Mouse (Mus musculus): ENCODE data around the gene Arhgap36. TPM values are rescaled to one million over a fixed set of nuclear protein-coding genes. Genes with fewer than 3 reads are reported as not detected.

Gene Arhgap36
- total RNA-seq (2014; fragmentation: Nextera tagmentation) (not detected in 2 replicates), total RNA-seq (2017) (not detected in 2 replicates), polyA plus RNA-seq (2012) (not detected in 2 replicates)

GRCm38 (mm10) chrX:49463442-49463970 is at the start of gene Arhgap36:
TSS of gene Arhgap36 (plus strand) at chrX:49463945.
- TF ChIP-seq GATA2 (IDR thresholded peaks at IDR 0.05; ENCODE audit: borderline replicate concordance, low read depth, low read length) (no peak), POLR2AphosphoS5 (IDR thresholded peaks at IDR 0.05; ENCODE audit: insufficient replicate concordance, low read depth, low read length) (no peak), CTCF (IDR thresholded peaks at IDR 0.05; ENCODE audit: low read depth, low read length) (no peak), GATA1 (IDR thresholded peaks at IDR 0.05; ENCODE audit: borderline replicate concordance, low read length) (no peak), TAL1 (conservative IDR thresholded peaks at IDR 0.05; ENCODE audit: low read depth, low read length) (no peak)
- DNase-seq (ENCODE audit: low spot score), result no peak
- Histone ChIP-seq H3K9me3 (replicated peaks) (no peaks in the 10 kb centered on the region), H3K27me3 (ENCODE audit: insufficient read depth, low read length) (no peaks in the 10 kb centered on the region), H3K4me3 (ENCODE audit: low read depth, low read length) (no peak within 1 kb of the TSS), H3K36me3 (replicated peaks) (no peaks in the 10 kb centered on the region), H3K4me1 (ENCODE audit: insufficient read depth, low read depth, low read length) (no peaks in the 10 kb centered on the region)
- no peak for ATAC-seq (ENCODE audit: extremely low read depth, insufficient number of reproducible peaks, low FRiP score, poor library complexity, severe bottlenecking)

- DNase-seq (ENCODE audit: low spot score), result no peak
- no peak for ATAC-seq (ENCODE audit: extremely low read depth, insufficient number of reproducible peaks, low FRiP score, poor library complexity, severe bottlenecking)
- Histone ChIP-seq H3K4me1 (ENCODE audit: insufficient read depth, low read depth, low read length) (no peaks in the 10 kb centered on the region), H3K36me3 (replicated peaks) (no peaks in the 10 kb centered on the region), H3K9me3 (replicated peaks) (no peaks in the 10 kb centered on the region), H3K4me3 (ENCODE audit: low read depth, low read length) (no peak overlapping the region), H3K27me3 (ENCODE audit: insufficient read depth, low read length) (no peaks in the 10 kb centered on the region)
- TF ChIP-seq GATA2 (IDR thresholded peaks at IDR 0.05; ENCODE audit: borderline replicate concordance, low read depth, low read length), result no peak
- no peak for TF ChIP-seq CTCF (IDR thresholded peaks at IDR 0.05; ENCODE audit: low read depth, low read length)
- TF ChIP-seq GATA1 (IDR thresholded peaks at IDR 0.05; ENCODE audit: borderline replicate concordance, low read length), result no peak
- no peak for TF ChIP-seq POLR2AphosphoS5 (IDR thresholded peaks at IDR 0.05; ENCODE audit: insufficient replicate concordance, low read depth, low read length)
- no peak for TF ChIP-seq TAL1 (conservative IDR thresholded peaks at IDR 0.05; ENCODE audit: low read depth, low read length)
These were observed 6.0 kb upstream of the Arhgap36 start for GRCm38 (mm10) chrX:49457781-49458180.

GRCm38 (mm10) chrX:49470287-49471054 is 6.7 kb downstream of the Arhgap36 start:
- Histone ChIP-seq H3K4me3 (ENCODE audit: low read depth, low read length) (no peak overlapping the region), H3K9me3 (replicated peaks) (peaks cover 3% of the 10 kb centered on the region; the same call in 1 of the 2 replicates)

GRCm38 (mm10) chrX:49479968-49480809 is 16.4 kb downstream of the Arhgap36 start:
- TF ChIP-seq POLR2AphosphoS5 (IDR thresholded peaks at IDR 0.05; ENCODE audit: insufficient replicate concordance, low read depth, low read length) (no peak), TAL1 (conservative IDR thresholded peaks at IDR 0.05; ENCODE audit: low read depth, low read length) (no peak), GATA1 (IDR thresholded peaks at IDR 0.05; ENCODE audit: borderline replicate concordance, low read length) (no peak), GATA2 (IDR thresholded peaks at IDR 0.05; ENCODE audit: borderline replicate concordance, low read depth, low read length) (no peak), CTCF (IDR thresholded peaks at IDR 0.05; ENCODE audit: low read depth, low read length) (no peak)
- 0 out of 2 replicates have a peak, but pooled peaks cover 4% of the 10 kb centered on the region for H3K9me3 ChIP-seq (replicated peaks)
- H3K4me1 ChIP-seq (ENCODE audit: insufficient read depth, low read depth, low read length), result no peaks in the 10 kb centered on the region
- DNase-seq (ENCODE audit: low spot score) (no peak), ATAC-seq (ENCODE audit: extremely low read depth, insufficient number of reproducible peaks, low FRiP score, poor library complexity, severe bottlenecking) (no peak)
- no peak overlapping the region for H3K4me3 ChIP-seq (ENCODE audit: low read depth, low read length)
- no peaks in the 10 kb centered on the region for H3K27me3 ChIP-seq (ENCODE audit: insufficient read depth, low read length)
- no peaks in the 10 kb centered on the region for H3K36me3 ChIP-seq (replicated peaks)

More at GRCm38 (mm10) chrX:49470287-49471054, 6.7 kb downstream of the Arhgap36 start:
- Histone ChIP-seq H3K36me3 (replicated peaks) (no peaks in the 10 kb centered on the region), H3K27me3 (ENCODE audit: insufficient read depth, low read length) (no peaks in the 10 kb centered on the region), H3K4me1 (ENCODE audit: insufficient read depth, low read depth, low read length) (no peaks in the 10 kb centered on the region)
- DNase-seq (ENCODE audit: low spot score) (no peak), ATAC-seq (ENCODE audit: extremely low read depth, insufficient number of reproducible peaks, low FRiP score, poor library complexity, severe bottlenecking) (no peak)
- no peak for TF ChIP-seq POLR2AphosphoS5 (IDR thresholded peaks at IDR 0.05; ENCODE audit: insufficient replicate concordance, low read depth, low read length)
- TF ChIP-seq GATA1 (IDR thresholded peaks at IDR 0.05; ENCODE audit: borderline replicate concordance, low read length), result no peak
- no peak for TF ChIP-seq TAL1 (conservative IDR thresholded peaks at IDR 0.05; ENCODE audit: low read depth, low read length)
- no peak for TF ChIP-seq GATA2 (IDR thresholded peaks at IDR 0.05; ENCODE audit: borderline replicate concordance, low read depth, low read length)
- TF ChIP-seq CTCF (IDR thresholded peaks at IDR 0.05; ENCODE audit: low read depth, low read length), result no peak

GRCm38 (mm10) chrX:49480846-49481245 is 17.1 kb downstream of the Arhgap36 start:
- no peak overlapping the region for H3K4me3 ChIP-seq (ENCODE audit: low read depth, low read length)
- 0 out of 2 replicates have a peak, but pooled peaks cover 4% of the 10 kb centered on the region for H3K9me3 ChIP-seq (replicated peaks)
- TF ChIP-seq GATA2 (IDR thresholded peaks at IDR 0.05; ENCODE audit: borderline replicate concordance, low read depth, low read length) (no peak), GATA1 (IDR thresholded peaks at IDR 0.05; ENCODE audit: borderline replicate concordance, low read length) (no peak), POLR2AphosphoS5 (IDR thresholded peaks at IDR 0.05; ENCODE audit: insufficient replicate concordance, low read depth, low read length) (no peak), CTCF (IDR thresholded peaks at IDR 0.05; ENCODE audit: low read depth, low read length) (no peak), TAL1 (conservative IDR thresholded peaks at IDR 0.05; ENCODE audit: low read depth, low read length) (no peak)
- ATAC-seq (ENCODE audit: extremely low read depth, insufficient number of reproducible peaks, low FRiP score, poor library complexity, severe bottlenecking), result no peak
- no peaks in the 10 kb centered on the region for H3K4me1 ChIP-seq (ENCODE audit: insufficient read depth, low read depth, low read length)
- DNase-seq (ENCODE audit: low spot score), result no peak
- H3K36me3 ChIP-seq (replicated peaks), result no peaks in the 10 kb centered on the region
- H3K27me3 ChIP-seq (ENCODE audit: insufficient read depth, low read length), result no peaks in the 10 kb centered on the region

Measured in G1E (cell line).